Mouse (Mus musculus) cerebral cortex, adult 2 months (tissue): ENCODE measurements around the gene Ubap1l.

ENCODE experiments used
- WGBS: fragments of 180-500 bp; shearing (Covaris S2); methylation state at CpG from one replicate; pipeline ENCODE4 v1.1.7; 2018; 5-methylcytosine and 5-hydroxymethylcytosine counted together

Gene Ubap1l

GRCm38 (mm10) chr9:65360641-65361448 lies at the start of gene Ubap1l:
Gene Ubap1l (plus strand): TSS chr9:65361041.
- WGBS, result 78% methylated on average over 16 of the region's 16 CpGs

- 90% methylated on average over 4 of the region's 4 CpGs for WGBS
Observed at GRCm38 (mm10) chr9:65312669-65313357, 48.0 kb upstream of the Ubap1l start.

GRCm38 (mm10) chr9:65313846-65314245 lies 47.0 kb upstream of the Ubap1l start:
- 93% methylated on average over 1 of the region's 1 CpGs for WGBS

GRCm38 (mm10) chr9:65322255-65322900 lies 38.5 kb upstream of the Ubap1l start:
- WGBS, result 87% methylated on average over 11 of the region's 11 CpGs

GRCm38 (mm10) chr9:65327371-65327770 lies 33.5 kb upstream of the Ubap1l start:
- WGBS, result 77% methylated on average over 2 of the region's 2 CpGs

GRCm38 (mm10) chr9:65333958-65334357 lies 26.9 kb upstream of the Ubap1l start:
- WGBS, result 95% methylated on average over 5 of the region's 5 CpGs

GRCm38 (mm10) chr9:65339146-65339545 lies 21.7 kb upstream of the Ubap1l start:
- 85% methylated on average over 4 of the region's 4 CpGs for WGBS

- 88% methylated on average over 2 of the region's 2 CpGs for WGBS
Observed at GRCm38 (mm10) chr9:65340414-65340813, 20.4 kb upstream of the Ubap1l start.

GRCm38 (mm10) chr9:65345439-65345838 lies 15.4 kb upstream of the Ubap1l start:
- WGBS, result 34% methylated on average over 11 of the region's 11 CpGs

- WGBS, result under 1% methylated on average over 58 of the region's 59 CpGs
Observed at GRCm38 (mm10) chr9:65345854-65346475, 14.9 kb upstream of the Ubap1l start, which contains the start of gene Pdcd7. Gene Pdcd7 (plus strand): TSS chr9:65346104.

GRCm38 (mm10) chr9:65346476-65347111 lies 14.2 kb upstream of the Ubap1l start:
- WGBS, result under 1% methylated on average over 77 of the region's 77 CpGs

- WGBS, result 35% methylated on average over 8 of the region's 8 CpGs
Observed at GRCm38 (mm10) chr9:65347112-65347850, 13.6 kb upstream of the Ubap1l start.

GRCm38 (mm10) chr9:65353251-65353650 lies 7.6 kb upstream of the Ubap1l start:
- 83% methylated on average over 5 of the region's 5 CpGs for WGBS

- 88% methylated on average over 7 of the region's 7 CpGs for WGBS
Observed at GRCm38 (mm10) chr9:65356561-65356960, 4.3 kb upstream of the Ubap1l start.

GRCm38 (mm10) chr9:65356971-65357370 lies 3.9 kb upstream of the Ubap1l start:
- 92% methylated on average over 2 of the region's 2 CpGs for WGBS

GRCm38 (mm10) chr9:65358956-65359480 lies 1.8 kb upstream of the Ubap1l start:
- 61% methylated on average over 1 of the region's 1 CpGs for WGBS

GRCm38 (mm10) chr9:65363684-65364083 lies 2.8 kb downstream of the Ubap1l start:
- 85% methylated on average over 9 of the region's 9 CpGs for WGBS

GRCm38 (mm10) chr9:65365721-65366120 lies 4.9 kb downstream of the Ubap1l start:
- 79% methylated on average over 7 of the region's 7 CpGs for WGBS

- WGBS, result 89% methylated on average over 24 of the region's 24 CpGs
Observed at GRCm38 (mm10) chr9:65371756-65372155, 10.9 kb downstream of the Ubap1l start.

GRCm38 (mm10) chr9:65372449-65372848 lies 11.6 kb downstream of the Ubap1l start:
- 69% methylated on average over 4 of the region's 4 CpGs for WGBS
